Mouse (Mus musculus): ENCODE data around the gene Kcnj9. TPM values are rescaled to one million over a fixed set of nuclear protein-coding genes. Genes with fewer than 3 reads are reported as not detected.

Gene Kcnj9
- polyA plus RNA-seq, 1 experiment from 2014 or later, result not detected

- Histone ChIP-seq H3K27ac (ENCODE audit: low read length) (no peak overlapping the region), H3K9me3 (replicated peaks; ENCODE audit: control insufficient read depth, low read length) (no peaks in the 10 kb centered on the region), H3K36me3 (ENCODE audit: control insufficient read depth, insufficient read depth) (0 out of 2 replicates have a peak, but pooled peaks cover 2% of the 10 kb centered on the region), H3K27me3 (ENCODE audit: control insufficient read depth, insufficient read depth, low read length) (no peaks in the 10 kb centered on the region), H3K4me3 (ENCODE audit: low read length) (no peak overlapping the region), H3K4me2 (ENCODE audit: low read depth, low read length) (no peak overlapping the region), H3K4me1 (ENCODE audit: control insufficient read depth, insufficient read depth, low read length) (no peaks in the 10 kb centered on the region), H3K9ac (ENCODE audit: low read length) (no peak overlapping the region)
- 74% methylated on average over 13 of the region's 13 CpGs for whole genome bisulfite sequencing
- no peak for ATAC-seq (replicated peaks; ENCODE audit: extremely low read depth, insufficient read depth, low FRiP score)
Observed at GRCm38 (mm10) chr1:172278328-172278727, 50.8 kb downstream of the Kcnj9 start.

GRCm38 (mm10) chr1:172277172-172277571, 51.9 kb downstream of the Kcnj9 start:
- no peak overlapping the region for H3K27ac ChIP-seq (ENCODE audit: low read length)
- H3K4me2 ChIP-seq (ENCODE audit: low read depth, low read length), result no peak overlapping the region
- ATAC-seq (replicated peaks; ENCODE audit: extremely low read depth, insufficient read depth, low FRiP score), result no peak
- H3K4me1 ChIP-seq (ENCODE audit: control insufficient read depth, insufficient read depth, low read length), result no peaks in the 10 kb centered on the region
- no peak overlapping the region for H3K4me3 ChIP-seq (ENCODE audit: low read length)
- H3K9ac ChIP-seq (ENCODE audit: low read length), result no peak overlapping the region
- WGBS, result 53% methylated on average over 3 of the region's 3 CpGs
- H3K9me3 ChIP-seq (replicated peaks; ENCODE audit: control insufficient read depth, low read length), result no peaks in the 10 kb centered on the region
- no peaks in the 10 kb centered on the region for H3K27me3 ChIP-seq (ENCODE audit: control insufficient read depth, insufficient read depth, low read length)
- H3K36me3 ChIP-seq (ENCODE audit: control insufficient read depth, insufficient read depth), result 0 out of 2 replicates have a peak, but pooled peaks cover 2% of the 10 kb centered on the region

- Histone ChIP-seq H3K4me1 (ENCODE audit: control insufficient read depth, insufficient read depth, low read length) (no peaks in the 10 kb centered on the region), H3K27ac (ENCODE audit: low read length) (no peak overlapping the region), H3K36me3 (ENCODE audit: control insufficient read depth, insufficient read depth) (0 out of 2 replicates have a peak, but pooled peaks cover 2% of the 10 kb centered on the region), H3K4me3 (ENCODE audit: low read length) (no peak overlapping the region), H3K27me3 (ENCODE audit: control insufficient read depth, insufficient read depth, low read length) (no peaks in the 10 kb centered on the region), H3K9ac (ENCODE audit: low read length) (no peak overlapping the region), H3K9me3 (replicated peaks; ENCODE audit: control insufficient read depth, low read length) (no peaks in the 10 kb centered on the region), H3K4me2 (ENCODE audit: low read depth, low read length) (no peak overlapping the region)
- ATAC-seq (replicated peaks; ENCODE audit: extremely low read depth, insufficient read depth, low FRiP score), result no peak
- 79% methylated on average over 5 of the region's 5 CpGs for WGBS
Observed at GRCm38 (mm10) chr1:172274547-172274946, 54.6 kb downstream of the Kcnj9 start.

GRCm38 (mm10) chr1:172274116-172274515, 55.0 kb downstream of the Kcnj9 start:
- WGBS, result 59% methylated on average over 5 of the region's 5 CpGs
- H3K4me3 ChIP-seq (ENCODE audit: low read length), result no peak overlapping the region
- no peak for ATAC-seq (replicated peaks; ENCODE audit: extremely low read depth, insufficient read depth, low FRiP score)
- no peak overlapping the region for H3K27ac ChIP-seq (ENCODE audit: low read length)
- 0 out of 2 replicates have a peak, but pooled peaks cover 2% of the 10 kb centered on the region for H3K36me3 ChIP-seq (ENCODE audit: control insufficient read depth, insufficient read depth)
- H3K27me3 ChIP-seq (ENCODE audit: control insufficient read depth, insufficient read depth, low read length), result no peaks in the 10 kb centered on the region
- H3K9me3 ChIP-seq (replicated peaks; ENCODE audit: control insufficient read depth, low read length), result no peaks in the 10 kb centered on the region
- H3K4me1 ChIP-seq (ENCODE audit: control insufficient read depth, insufficient read depth, low read length), result no peaks in the 10 kb centered on the region
- H3K9ac ChIP-seq (ENCODE audit: low read length), result no peak overlapping the region
- H3K4me2 ChIP-seq (ENCODE audit: low read depth, low read length), result no peak overlapping the region

GRCm38 (mm10) chr1:172273386-172273785, 55.7 kb downstream of the Kcnj9 start:
- H3K9me3 ChIP-seq (replicated peaks; ENCODE audit: control insufficient read depth, low read length), result no peaks in the 10 kb centered on the region
- no peak overlapping the region for H3K27ac ChIP-seq (ENCODE audit: low read length)
- H3K4me3 ChIP-seq (ENCODE audit: low read length), result no peak overlapping the region
- H3K27me3 ChIP-seq (ENCODE audit: control insufficient read depth, insufficient read depth, low read length), result no peaks in the 10 kb centered on the region
- ATAC-seq (replicated peaks; ENCODE audit: extremely low read depth, insufficient read depth, low FRiP score), result no peak
- 0 out of 2 replicates have a peak, but pooled peaks cover 2% of the 10 kb centered on the region for H3K36me3 ChIP-seq (ENCODE audit: control insufficient read depth, insufficient read depth)
- H3K9ac ChIP-seq (ENCODE audit: low read length), result no peak overlapping the region
- H3K4me1 ChIP-seq (ENCODE audit: control insufficient read depth, insufficient read depth, low read length), result no peaks in the 10 kb centered on the region
- H3K4me2 ChIP-seq (ENCODE audit: low read depth, low read length), result no peak overlapping the region
- 79% methylated on average over 6 of the region's 6 CpGs for WGBS

GRCm38 (mm10) chr1:172271765-172272164, 57.4 kb downstream of the Kcnj9 start:
- Histone ChIP-seq H3K4me1 (ENCODE audit: control insufficient read depth, insufficient read depth, low read length) (no peaks in the 10 kb centered on the region), H3K4me2 (ENCODE audit: low read depth, low read length) (no peak overlapping the region), H3K4me3 (ENCODE audit: low read length) (no peak overlapping the region), H3K9ac (ENCODE audit: low read length) (no peak overlapping the region), H3K27me3 (ENCODE audit: control insufficient read depth, insufficient read depth, low read length) (no peaks in the 10 kb centered on the region), H3K36me3 (ENCODE audit: control insufficient read depth, insufficient read depth) (0 out of 2 replicates have a peak, but pooled peaks cover 2% of the 10 kb centered on the region), H3K9me3 (replicated peaks; ENCODE audit: control insufficient read depth, low read length) (no peaks in the 10 kb centered on the region), H3K27ac (ENCODE audit: low read length) (no peak overlapping the region)
- WGBS, result 73% methylated on average over 10 of the region's 10 CpGs
- no peak for ATAC-seq (replicated peaks; ENCODE audit: extremely low read depth, insufficient read depth, low FRiP score)

- Histone ChIP-seq H3K36me3 (ENCODE audit: control insufficient read depth, insufficient read depth) (no peaks in the 10 kb centered on the region), H3K4me2 (ENCODE audit: low read depth, low read length) (no peak overlapping the region), H3K9ac (ENCODE audit: low read length) (no peak overlapping the region), H3K9me3 (replicated peaks; ENCODE audit: control insufficient read depth, low read length) (no peaks in the 10 kb centered on the region), H3K4me3 (ENCODE audit: low read length) (no peak overlapping the region), H3K4me1 (ENCODE audit: control insufficient read depth, insufficient read depth, low read length) (no peaks in the 10 kb centered on the region), H3K27me3 (ENCODE audit: control insufficient read depth, insufficient read depth, low read length) (no peaks in the 10 kb centered on the region), H3K27ac (ENCODE audit: low read length) (no peak overlapping the region)
- WGBS, result 86% methylated on average over 3 of the region's 3 CpGs
- no peak for ATAC-seq (replicated peaks; ENCODE audit: extremely low read depth, insufficient read depth, low FRiP score)
Observed at GRCm38 (mm10) chr1:172271208-172271607, 57.9 kb downstream of the Kcnj9 start.

Other genes starting within 250 kb of the Kcnj9 start
- gene Copa, start 246.8 kb downstream of the Kcnj9 start, polyA plus RNA-seq (2015; fragmentation: Nextera tagmentation; extraction: Ambion mirVana), result 170 and 179 TPM in 2 replicates
- gene Ncstn, start 246.5 kb downstream of the Kcnj9 start, polyA plus RNA-seq (2015; fragmentation: Nextera tagmentation; extraction: Ambion mirVana), result 106 and 109 TPM in 2 replicates
- 130 and 135 TPM in 2 replicates for gene Pex19, start 202.6 kb downstream of the Kcnj9 start, polyA plus RNA-seq (2015; fragmentation: Nextera tagmentation; extraction: Ambion mirVana)
- gene Dcaf8, start 181.2 kb downstream of the Kcnj9 start, polyA plus RNA-seq (2015; fragmentation: Nextera tagmentation; extraction: Ambion mirVana), result 117 and 129 TPM in 2 replicates
- gene Pea15a, start 122.5 kb downstream of the Kcnj9 start, polyA plus RNA-seq (2015; fragmentation: Nextera tagmentation; extraction: Ambion mirVana), result 181 and 193 TPM in 2 replicates
- 106 and 108 TPM in 2 replicates for gene Casq1, start 109.5 kb downstream of the Kcnj9 start, polyA plus RNA-seq (2015; fragmentation: Nextera tagmentation; extraction: Ambion mirVana)
- gene Atp1a4, start 70.9 kb downstream of the Kcnj9 start, polyA plus RNA-seq (2015; fragmentation: Nextera tagmentation; extraction: Ambion mirVana), result 0.16 and 0.17 TPM in 2 replicates
- 25.3 and 30.6 TPM in 2 replicates for gene Igsf8, start 67.7 kb downstream of the Kcnj9 start, polyA plus RNA-seq (2015; fragmentation: Nextera tagmentation; extraction: Ambion mirVana)
- gene Atp1a2, start 31.3 kb downstream of the Kcnj9 start, polyA plus RNA-seq (2015; fragmentation: Nextera tagmentation; extraction: Ambion mirVana), result 18.7 and 20.7 TPM in 2 replicates
- gene Kcnj10, start 11.9 kb upstream of the Kcnj9 start, polyA plus RNA-seq (2015; fragmentation: Nextera tagmentation; extraction: Ambion mirVana), result 0.04 and 0.05 TPM in 2 replicates
- 3.5 and 3.7 TPM in 2 replicates for gene Pigm, start 47.2 kb upstream of the Kcnj9 start, polyA plus RNA-seq (2015; fragmentation: Nextera tagmentation; extraction: Ambion mirVana)
- 0.77 and 0.95 TPM in 2 replicates for gene Slamf9, start 146.0 kb upstream of the Kcnj9 start, polyA plus RNA-seq (2015; fragmentation: Nextera tagmentation; extraction: Ambion mirVana)
- 3.3 and 4.8 TPM in 2 replicates for gene Igsf9, start 152.5 kb upstream of the Kcnj9 start, polyA plus RNA-seq (2015; fragmentation: Nextera tagmentation; extraction: Ambion mirVana)
- 323 and 328 TPM in 2 replicates for gene Tagln2, start 170.7 kb upstream of the Kcnj9 start, polyA plus RNA-seq (2015; fragmentation: Nextera tagmentation; extraction: Ambion mirVana)
- gene Cfap45, start 191.5 kb upstream of the Kcnj9 start, polyA plus RNA-seq (2015; fragmentation: Nextera tagmentation; extraction: Ambion mirVana), result 3.0 and 3.2 TPM in 2 replicates
- 0.32 and 0.55 TPM in 2 replicates for gene Vsig8, start 226.6 kb upstream of the Kcnj9 start, polyA plus RNA-seq (2015; fragmentation: Nextera tagmentation; extraction: Ambion mirVana)